Mouse (Mus musculus): ENCODE measurements around the gene Pld3.

DNA sequence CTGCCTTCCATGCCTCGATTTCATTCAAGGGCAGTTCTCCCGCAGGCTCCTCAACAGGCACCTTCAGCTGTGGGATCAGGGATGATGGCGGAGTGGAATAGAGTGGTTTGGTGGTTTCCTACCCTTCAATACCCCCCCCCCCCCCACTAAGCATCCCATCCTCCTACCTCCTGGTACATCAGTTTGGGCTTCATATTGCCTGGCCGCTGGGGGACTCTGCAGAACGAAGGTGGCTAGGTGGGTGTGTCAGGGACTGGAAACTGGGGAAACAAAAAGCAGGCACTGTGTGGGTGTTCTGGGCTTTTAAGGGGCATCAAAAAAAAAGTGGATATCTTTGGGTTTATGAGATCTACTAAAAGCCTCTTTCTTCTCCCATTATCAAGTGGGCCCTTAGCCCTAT is 11.1 kb downstream of the Pld3 start:
- TF ChIP-seq CTCF (IDR thresholded peaks at IDR 0.05; ENCODE audit: low read depth, low read length) (no peak), POLR2A (IDR thresholded peaks at IDR 0.05; ENCODE audit: extremely low read depth, insufficient read depth, low read length) (no peak)
